Mouse (Mus musculus) testis, adult 2 months (tissue): ENCODE measurements at regions not wholly inside any gene's neighbourhood (a gene's known extent, or its start where the extent isn't known, plus 50 kb on each side); places are given as distances from the start of the nearest gene placed in this dataset.

Experiments
- H3K27ac ChIP-seq: fragments of 200-500 bp; 2 replicates; pipeline ENCODE4 v1.5.1; 2012; ENCODE audit warnings: low read depth, low read length; ENCODE audit not compliant: control insufficient read depth, insufficient read depth
- H3K27me3 ChIP-seq: fragments of 200-500 bp; 2 replicates; pipeline ENCODE4 v1.6.1; 2012; ENCODE audit warnings: mild to moderate bottlenecking, low read length, moderate library complexity; ENCODE audit not compliant: control insufficient read depth, insufficient read depth
- H3K36me3 ChIP-seq: fragments of 200-500 bp; 2 replicates; pipeline ENCODE4 v1.6.1; 2012; ENCODE audit warnings: mild to moderate bottlenecking, low read length; ENCODE audit not compliant: control insufficient read depth, insufficient read depth
- H3K4me1 ChIP-seq: fragments of 200-500 bp; 2 replicates; pipeline ENCODE4 v1.6.1; 2012; ENCODE audit warnings: low read length; ENCODE audit not compliant: control insufficient read depth, insufficient read depth
- H3K4me3 ChIP-seq: fragments of 200-500 bp; 2 replicates; pipeline ENCODE4 v1.5.1; 2012; ENCODE audit warnings: low read depth, mild to moderate bottlenecking, low read length, moderate library complexity, mixed read lengths; ENCODE audit not compliant: control insufficient read depth
- CTCF ChIP-seq: fragments of 200-500 bp; IDR thresholded peaks from 2 replicates; pipeline ENCODE4 v1.5.1; 2012; ENCODE audit warnings: low read depth, mild to moderate bottlenecking, inconsistent platforms, low read length, moderate library complexity; ENCODE audit not compliant: control insufficient read depth, insufficient read depth, insufficient replicate concordance
- POLR2A ChIP-seq: fragments of 200-500 bp; IDR thresholded peaks from 2 replicates; pipeline ENCODE4 v1.6.1; 2012; ENCODE audit warnings: low read depth, mild to moderate bottlenecking, inconsistent platforms, low read length, moderate library complexity; ENCODE audit not compliant: control insufficient read depth

- H3K27me3 ChIP-seq, result no peaks in the 10 kb centered on the region
- H3K27ac ChIP-seq, result no peak overlapping the region
- peaks cover 4% of the 10 kb centered on the region for H3K4me1 ChIP-seq
- TF ChIP-seq POLR2A (no peak), CTCF (no peak)
- H3K4me3 ChIP-seq, result no peak overlapping the region
- no peaks in the 10 kb centered on the region for H3K36me3 ChIP-seq
Measured at GRCm38 (mm10) chr9:32874306-32874875, 238.4 kb downstream of the Ets1 start.

- Histone ChIP-seq H3K27me3 (no peaks in the 10 kb centered on the region), H3K4me3 (no peak overlapping the region), H3K4me1 (no peaks in the 10 kb centered on the region), H3K27ac (no peak overlapping the region), H3K36me3 (no peaks in the 10 kb centered on the region)
- no peak for TF ChIP-seq CTCF
- TF ChIP-seq POLR2A, result no peak
Measured at GRCm38 (mm10) chr9:32882819-32883587, 247.0 kb downstream of the Ets1 start.

GRCm38 (mm10) chr9:32886008-32886650 is 250.1 kb downstream of the Ets1 start:
- no peak overlapping the region; the same call in 1 of the 2 replicates for H3K4me3 ChIP-seq
- no peak for TF ChIP-seq CTCF
- TF ChIP-seq POLR2A, result no peak
- no peaks in the 10 kb centered on the region for H3K36me3 ChIP-seq
- H3K4me1 ChIP-seq, result no peaks in the 10 kb centered on the region
- no peak overlapping the region for H3K27ac ChIP-seq
- no peaks in the 10 kb centered on the region for H3K27me3 ChIP-seq

GRCm38 (mm10) chr9:32899801-32900200 is 263.8 kb downstream of the Ets1 start:
- no peaks in the 10 kb centered on the region for H3K4me1 ChIP-seq
- TF ChIP-seq POLR2A, result no peak
- TF ChIP-seq CTCF, result no peak
- H3K27ac ChIP-seq, result no peak overlapping the region

GRCm38 (mm10) chr9:32901287-32901686 is 265.3 kb downstream of the Ets1 start:
- H3K27ac ChIP-seq, result no peak overlapping the region

More at GRCm38 (mm10) chr9:32899801-32900200, 263.8 kb downstream of the Ets1 start:
- no peaks in the 10 kb centered on the region for H3K36me3 ChIP-seq
- H3K27me3 ChIP-seq, result no peaks in the 10 kb centered on the region
- H3K4me3 ChIP-seq, result no peak overlapping the region

GRCm38 (mm10) chr9:32906233-32906872 is 270.3 kb downstream of the Ets1 start:
- no peak overlapping the region for H3K4me3 ChIP-seq
- no peak overlapping the region for H3K27ac ChIP-seq
- H3K27me3 ChIP-seq, result no peaks in the 10 kb centered on the region
- no peak for TF ChIP-seq POLR2A
- H3K4me1 ChIP-seq, result no peaks in the 10 kb centered on the region
- H3K36me3 ChIP-seq, result no peaks in the 10 kb centered on the region

More at GRCm38 (mm10) chr9:32901287-32901686, 265.3 kb downstream of the Ets1 start:
- Histone ChIP-seq H3K36me3 (no peaks in the 10 kb centered on the region), H3K27me3 (no peaks in the 10 kb centered on the region), H3K4me1 (no peaks in the 10 kb centered on the region), H3K4me3 (no peak overlapping the region)
- TF ChIP-seq POLR2A, result no peak
- TF ChIP-seq CTCF, result no peak

GRCm38 (mm10) chr9:32910641-32911040 is 274.6 kb downstream of the Ets1 start:
- no peaks in the 10 kb centered on the region for H3K4me1 ChIP-seq
- TF ChIP-seq CTCF, result no peak
- TF ChIP-seq POLR2A, result no peak
- H3K27me3 ChIP-seq, result no peaks in the 10 kb centered on the region
- no peak overlapping the region for H3K27ac ChIP-seq
- H3K36me3 ChIP-seq, result no peaks in the 10 kb centered on the region
- H3K4me3 ChIP-seq, result no peak overlapping the region
